Mouse (Mus musculus) layer of hippocampus, adult 9-11 months (tissue): ENCODE measurements around the gene Mtor.

Experiments
- DNase-seq: peaks from one replicate; pipeline ENCODE4 v3.0.0; 2022

Gene Mtor

DNA sequence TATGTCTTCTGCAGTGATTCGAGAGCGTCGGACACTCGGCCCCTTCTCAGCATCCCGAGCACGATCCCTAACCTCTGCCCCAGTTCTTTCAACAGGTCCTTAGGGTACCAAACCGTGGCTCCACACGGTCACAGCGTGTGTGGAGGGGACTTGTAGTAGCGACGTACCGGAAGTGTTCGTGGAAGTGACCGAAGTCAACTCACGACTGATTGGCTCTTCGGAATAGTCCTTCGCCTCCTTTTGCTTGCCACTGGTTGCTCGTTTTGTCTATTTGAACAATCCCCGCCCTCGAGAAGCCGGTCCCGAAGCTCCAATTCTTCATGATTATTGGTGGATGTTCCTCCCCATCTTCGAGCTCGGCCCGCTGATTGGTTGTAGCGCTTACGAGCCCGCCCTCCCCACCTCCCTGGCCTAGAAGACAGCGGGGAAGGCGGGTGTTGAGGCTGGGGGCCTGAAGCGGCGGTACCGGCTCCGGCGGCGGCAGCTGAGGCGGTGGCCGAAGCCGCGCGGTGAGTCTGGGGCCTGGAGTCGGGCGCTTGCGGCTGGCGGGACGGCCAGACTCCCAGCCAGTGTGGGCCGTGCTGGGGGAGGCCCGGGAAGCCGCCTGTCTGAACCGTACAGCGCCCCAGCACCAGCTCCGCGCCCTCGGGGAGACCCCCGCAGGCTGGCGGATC, at the start of gene Mtor:
Gene Mtor, plus strand, starts transcription at position 433 of the 674 bp plus-strand sequence.
- DNase-seq, result peak; percentile 98

GRCm38 (mm10) chr4:148399437-148400094, 48.8 kb upstream of the Mtor start:
- no peak for DNase-seq

DNA sequence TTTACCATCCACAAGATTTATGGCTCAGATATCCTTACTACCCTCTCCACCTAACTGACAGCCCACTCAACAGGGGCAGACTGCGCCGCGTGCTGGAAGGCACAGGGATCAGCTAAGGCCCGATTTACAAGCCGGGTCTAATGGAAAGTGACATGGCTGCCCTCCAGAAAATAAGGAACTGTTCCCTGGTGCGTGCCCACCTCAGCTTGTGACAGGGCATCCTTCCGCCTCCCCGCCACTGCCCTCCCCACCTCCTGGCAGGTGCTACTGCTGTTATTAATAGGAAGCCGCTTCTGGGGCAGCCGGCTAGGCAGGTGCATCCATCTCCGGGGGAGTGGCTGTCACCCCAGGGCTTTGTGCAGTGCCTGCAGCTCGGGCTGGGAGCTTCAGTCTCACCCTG, 45.0 kb upstream of the Mtor start:
- DNase-seq, result no peak

- DNase-seq, result no peak
Measured at GRCm38 (mm10) chr4:148404748-148405147, 43.7 kb upstream of the Mtor start.

DNA sequence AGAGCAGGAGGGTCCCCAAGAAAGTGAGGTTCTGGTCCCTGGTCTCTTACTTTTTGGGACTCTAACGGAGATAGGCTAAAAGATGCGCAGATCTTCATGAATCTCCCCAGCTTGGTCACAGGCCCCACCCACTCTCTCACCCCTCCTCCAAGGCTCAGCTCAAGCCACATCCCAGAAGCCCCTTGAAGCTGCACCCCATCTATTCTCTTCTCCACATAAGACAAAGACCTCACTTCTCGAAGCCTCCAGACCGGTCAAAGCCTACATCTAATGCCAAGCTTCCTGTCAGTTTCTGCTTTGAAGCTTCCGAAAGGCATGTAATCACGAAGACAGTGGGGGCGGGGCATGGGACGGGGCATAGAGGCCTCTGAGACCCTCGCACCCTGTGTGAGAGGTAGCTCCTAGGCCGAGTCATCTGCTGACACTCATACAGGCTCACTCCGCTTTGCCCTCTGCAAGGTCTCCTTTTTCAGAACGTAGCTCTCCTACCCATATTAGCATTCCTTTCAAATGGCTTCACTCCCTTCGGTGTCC, 43.1 kb upstream of the Mtor start:
- no peak for DNase-seq

DNA sequence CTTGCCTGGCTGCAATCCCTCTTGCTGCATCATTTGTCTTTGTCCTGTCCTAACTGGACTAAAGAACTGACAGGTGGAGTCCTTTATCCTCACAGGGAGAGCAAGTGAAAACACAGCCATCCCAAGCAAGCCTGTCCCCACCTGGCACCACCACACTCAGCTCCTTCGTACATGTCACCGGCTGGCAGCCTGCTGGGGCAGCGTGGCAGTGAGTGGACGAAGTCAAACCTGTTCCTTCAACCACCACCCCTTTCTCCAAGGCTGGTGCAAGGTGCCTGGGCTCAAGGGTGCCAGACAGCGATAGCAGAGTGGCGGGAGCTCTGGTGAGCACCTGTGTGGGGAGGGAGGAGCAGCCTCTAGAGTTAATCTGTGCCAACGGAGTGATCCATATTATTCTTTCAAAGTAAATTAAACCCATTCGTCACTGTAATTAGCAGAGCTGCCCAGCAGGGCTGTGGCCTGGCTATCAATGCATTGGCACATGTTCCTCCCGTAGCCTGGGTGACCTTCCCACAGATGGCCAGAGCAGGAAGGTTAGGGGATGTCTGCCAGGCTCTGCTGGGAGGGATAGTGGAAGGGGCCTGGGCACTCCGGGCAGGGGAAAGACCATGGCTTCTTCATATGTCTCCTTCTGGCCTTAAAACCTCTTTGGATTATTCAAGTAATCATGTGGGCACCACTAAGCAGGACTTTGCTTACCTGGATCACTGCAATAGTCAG, 40.0 kb upstream of the Mtor start:
- DNase-seq, result no peak

DNA sequence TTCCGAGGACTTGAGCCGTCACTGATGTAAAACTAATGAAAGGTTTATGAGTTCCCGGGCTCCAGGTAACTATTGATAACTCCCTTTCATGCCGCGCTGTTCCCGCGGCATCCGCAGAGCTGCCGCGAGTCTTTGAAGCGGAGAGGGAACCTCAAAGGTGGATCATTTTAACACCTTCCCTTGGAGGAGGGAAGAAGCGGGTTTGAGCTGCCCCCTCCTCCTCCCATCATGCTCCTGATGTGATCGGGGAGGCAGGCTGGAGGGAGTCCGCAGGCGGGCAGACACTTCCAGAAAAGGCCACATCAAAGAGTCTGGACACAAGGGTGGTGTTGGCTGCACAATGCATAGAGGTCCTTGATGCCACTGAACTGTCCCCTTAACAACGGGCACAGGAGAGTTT, 32.8 kb upstream of the Mtor start:
- no peak for DNase-seq

DNA sequence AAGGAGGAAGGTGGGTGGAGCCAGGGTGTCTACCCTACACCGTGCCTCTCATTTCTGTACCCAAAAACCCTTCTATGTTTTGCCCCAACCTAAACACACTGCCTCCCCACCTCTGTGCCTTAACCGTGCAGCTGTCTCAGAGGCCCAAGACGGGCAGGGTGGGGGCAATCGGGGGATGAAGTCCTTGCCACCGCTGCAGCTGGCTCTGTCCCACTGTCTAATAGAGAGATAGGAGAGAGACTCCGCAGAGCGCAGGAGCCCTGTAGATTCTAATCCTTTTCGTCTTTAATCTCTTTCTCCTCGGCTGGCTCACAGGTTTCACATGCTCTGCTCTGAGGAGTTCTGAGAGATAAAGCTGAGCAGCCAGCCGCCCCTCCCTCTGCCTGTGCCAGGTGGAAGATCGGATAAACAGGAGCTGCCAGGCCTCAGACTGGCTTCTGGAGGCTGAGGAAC, 31.3 kb upstream of the Mtor start:
- no peak for DNase-seq

GRCm38 (mm10) chr4:148417559-148417958, 30.9 kb upstream of the Mtor start:
- no peak for DNase-seq

- no peak for DNase-seq
Measured at GRCm38 (mm10) chr4:148426950-148427850, 21.2 kb upstream of the Mtor start.

GRCm38 (mm10) chr4:148428544-148428943, 19.9 kb upstream of the Mtor start:
- DNase-seq, result no peak

DNA sequence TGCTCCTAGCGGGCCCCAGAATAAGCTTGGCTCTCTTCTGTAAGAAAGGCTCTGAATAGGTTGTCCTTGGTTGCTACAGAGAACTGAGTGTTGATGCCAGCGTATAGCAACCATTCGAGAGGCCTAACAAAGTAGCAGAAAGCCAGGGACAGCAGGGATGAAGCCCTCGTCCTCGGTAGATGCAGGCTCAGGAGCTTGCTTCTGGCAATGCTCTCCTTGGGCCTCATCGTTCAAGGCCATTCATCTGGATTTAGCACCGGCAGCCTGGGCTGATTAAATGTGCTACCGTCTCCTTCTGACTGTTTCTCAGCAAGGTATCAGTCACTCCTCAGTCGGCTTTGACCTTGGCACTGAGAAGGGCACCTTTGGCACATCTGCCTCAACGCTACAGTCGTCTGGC, 19.3 kb upstream of the Mtor start:
- no peak for DNase-seq

- DNase-seq, result no peak
Measured at GRCm38 (mm10) chr4:148429686-148430085, 18.7 kb upstream of the Mtor start.

DNA sequence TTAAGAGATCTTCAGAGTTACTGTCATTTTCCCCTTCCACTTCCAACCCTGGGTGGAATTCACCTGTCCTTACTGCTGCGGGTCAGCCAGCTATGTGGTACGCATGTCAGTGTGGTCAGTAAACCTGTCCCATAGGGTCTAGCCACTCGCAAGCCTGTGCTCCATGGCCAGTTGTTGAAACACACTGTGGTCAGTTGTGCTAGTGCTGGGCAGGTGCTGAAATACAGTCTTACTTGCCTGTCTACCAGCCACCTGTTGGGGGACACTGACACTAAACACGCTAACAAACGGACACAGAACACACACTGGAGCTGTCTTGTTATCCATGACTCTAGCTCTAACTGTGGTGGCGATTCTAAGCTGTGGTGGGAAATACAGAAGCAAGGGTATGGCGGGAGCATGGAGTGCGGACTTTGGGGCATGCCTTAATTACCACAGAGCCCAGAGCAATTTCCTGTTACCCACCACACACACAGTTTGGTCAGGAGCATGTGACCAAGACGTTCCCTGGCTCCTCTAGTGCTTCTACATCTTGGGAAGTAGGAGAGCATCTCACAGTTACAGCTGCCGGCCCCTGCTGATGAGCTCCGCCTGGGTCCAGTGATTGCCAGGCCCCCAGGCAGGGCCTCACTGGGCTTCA, 17.4 kb upstream of the Mtor start:
- DNase-seq, result no peak

- DNase-seq, result no peak
Measured at GRCm38 (mm10) chr4:148432488-148432887, 15.9 kb upstream of the Mtor start.

GRCm38 (mm10) chr4:148433336-148433735, 15.1 kb upstream of the Mtor start:
- DNase-seq, result no peak

- DNase-seq, result no peak
Measured at GRCm38 (mm10) chr4:148433813-148434212, 14.6 kb upstream of the Mtor start.

DNA sequence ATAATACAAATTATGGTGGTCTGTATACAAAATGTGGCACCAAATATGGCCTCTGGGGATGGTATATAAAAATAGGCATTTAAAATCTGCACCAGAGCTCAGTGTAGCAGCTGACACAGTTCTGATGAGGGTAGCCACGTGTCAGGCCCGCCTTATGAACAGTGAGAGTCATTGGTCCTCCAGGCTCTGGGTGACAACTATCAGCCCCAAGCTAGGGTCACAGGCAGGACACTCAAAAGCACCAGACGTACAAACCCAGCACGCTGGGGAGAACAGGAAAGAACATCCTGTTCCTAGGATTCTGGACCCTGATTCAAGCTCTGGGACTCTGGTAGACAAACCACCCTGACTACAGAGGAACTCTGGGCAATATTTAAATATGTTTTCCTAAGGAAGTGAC, 13.9 kb upstream of the Mtor start:
- DNase-seq, result no peak

DNA sequence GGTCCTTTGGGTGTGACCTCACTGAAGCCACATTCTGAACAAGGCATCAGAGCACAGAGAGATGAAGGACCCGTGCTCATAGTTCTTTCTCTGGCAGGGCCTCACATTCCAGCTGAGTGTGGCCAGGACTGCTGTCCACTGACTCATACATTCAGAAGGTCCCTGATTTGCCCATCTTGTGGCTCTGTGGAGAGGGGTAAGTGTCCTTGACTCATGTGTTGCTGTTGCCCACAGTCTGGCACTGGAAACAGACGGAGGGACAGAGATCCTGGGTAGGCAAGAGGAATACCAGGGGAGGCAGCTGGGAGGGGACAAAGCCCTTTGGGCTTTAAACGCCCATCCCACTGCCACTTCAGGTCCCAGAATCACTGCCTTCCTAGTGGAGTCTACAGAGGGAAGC, 13.3 kb upstream of the Mtor start:
- no peak for DNase-seq

DNA sequence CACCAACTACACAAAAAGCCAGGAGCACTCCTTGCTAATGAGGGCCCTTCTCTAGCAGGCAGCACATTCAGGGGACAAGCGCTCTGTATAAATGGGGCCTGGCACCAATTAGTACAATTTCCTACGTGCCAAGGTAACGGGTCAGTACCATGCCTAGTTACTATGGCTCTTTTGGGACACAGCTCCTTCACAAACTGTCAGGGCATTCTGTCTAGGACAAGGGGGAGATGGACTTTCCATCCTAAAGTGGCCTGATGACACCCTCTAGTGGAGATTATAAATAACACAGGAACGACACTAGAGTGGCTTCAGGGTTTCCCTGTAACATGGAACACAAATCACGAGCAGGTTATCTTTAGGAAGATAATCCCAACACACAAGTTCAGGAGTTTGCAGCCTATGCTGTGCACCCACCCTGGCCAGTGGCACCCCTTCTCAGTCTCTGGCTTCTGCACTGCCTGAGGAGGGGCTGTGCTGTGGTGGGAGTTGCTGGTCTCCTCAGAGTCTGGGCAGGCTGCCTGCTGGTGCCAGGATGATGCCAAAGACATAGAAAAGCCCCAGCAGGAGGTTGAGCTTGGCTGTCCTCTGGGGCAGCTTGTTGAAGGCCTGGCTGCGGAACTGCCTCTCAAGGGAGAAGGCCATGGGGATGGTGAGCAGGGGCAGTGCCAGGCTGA, 12.6 kb upstream of the Mtor start:
- DNase-seq, result peak; percentile 69

DNA sequence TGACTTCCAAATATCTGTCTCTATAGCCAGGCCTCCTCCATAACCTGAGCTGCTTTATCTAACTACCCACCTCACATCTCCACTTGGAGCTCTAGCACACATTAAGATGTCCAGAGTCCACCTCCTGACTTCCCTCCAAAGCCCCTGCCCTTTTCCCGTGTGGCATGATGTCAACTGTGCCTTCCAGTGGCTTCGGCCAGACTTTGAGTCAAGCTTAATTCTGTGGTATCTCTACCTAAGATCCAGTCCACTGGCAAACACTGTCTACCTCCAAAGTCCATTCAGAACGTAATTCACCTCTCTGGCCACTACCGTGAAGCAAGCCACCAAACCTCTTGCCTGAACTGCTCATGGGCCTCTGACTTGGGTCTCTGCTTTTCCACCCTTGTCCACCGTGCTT, 6.5 kb upstream of the Mtor start:
- DNase-seq, result no peak

GRCm38 (mm10) chr4:148442598-148442997, 5.8 kb upstream of the Mtor start:
- no peak for DNase-seq
